Mouse (Mus musculus) splenic B cell, adult 2 months (primary cell): Measurements from ENCODE around the gene Mpdz.

Experiments
- DNase-seq: peaks from one replicate; pipeline ENCODE4 v3.0.0-alpha.2; 2011; ENCODE audit warnings: low read depth, low spot score
- H3K27me3 ChIP-seq: 2 replicates; pipeline ENCODE4 v1.6.1; 2012; ENCODE audit warnings: mild to moderate bottlenecking, low read length, moderate library complexity, mixed read lengths; ENCODE audit not compliant: control insufficient read depth, poor library complexity, insufficient read depth, severe bottlenecking
- H3K36me3 ChIP-seq: 2 replicates; pipeline ENCODE4 v1.6.1; 2012; ENCODE audit warnings: mild to moderate bottlenecking, low read length, moderate library complexity, mixed read lengths; ENCODE audit not compliant: control insufficient read depth, poor library complexity, insufficient read depth, severe bottlenecking

The Mpdz gene

DNA sequence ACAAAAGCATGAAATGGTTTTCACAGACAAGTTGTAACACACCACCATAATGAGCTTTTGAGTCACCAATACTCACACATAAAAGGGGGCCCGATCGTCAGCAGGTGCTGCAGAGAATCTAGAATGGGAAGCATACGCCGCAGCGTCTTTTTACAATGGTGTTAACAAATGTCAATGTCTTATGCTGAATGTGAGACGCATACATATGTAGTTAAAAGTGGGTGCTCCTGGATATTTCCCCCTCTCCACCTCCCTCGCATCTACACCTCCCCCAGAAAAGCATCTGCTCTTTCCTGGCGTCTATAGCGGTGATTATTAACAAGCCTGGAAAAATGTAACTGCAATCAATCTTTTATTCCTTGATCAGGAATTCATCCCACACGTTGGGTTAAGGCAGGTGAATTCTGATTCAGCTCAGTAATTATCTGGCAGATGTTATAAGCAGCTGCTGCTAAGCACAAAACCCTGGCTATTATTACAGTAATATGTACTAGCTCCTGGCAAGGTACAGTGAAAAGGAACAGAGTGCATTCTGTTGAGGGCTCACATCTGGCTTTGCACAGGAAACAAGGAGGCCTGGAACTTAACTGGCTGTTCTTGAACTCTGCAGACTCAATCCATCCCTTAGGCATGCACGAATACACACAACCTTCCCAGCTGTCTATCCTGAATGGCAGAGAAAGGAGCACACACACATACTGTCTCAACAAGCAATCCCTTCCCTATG lies 109.6 kb downstream of the Mpdz start:
- no peaks in the 10 kb centered on the region for H3K36me3 ChIP-seq
- no peak for DNase-seq
- H3K27me3 ChIP-seq = no peaks in the 10 kb centered on the region

DNA sequence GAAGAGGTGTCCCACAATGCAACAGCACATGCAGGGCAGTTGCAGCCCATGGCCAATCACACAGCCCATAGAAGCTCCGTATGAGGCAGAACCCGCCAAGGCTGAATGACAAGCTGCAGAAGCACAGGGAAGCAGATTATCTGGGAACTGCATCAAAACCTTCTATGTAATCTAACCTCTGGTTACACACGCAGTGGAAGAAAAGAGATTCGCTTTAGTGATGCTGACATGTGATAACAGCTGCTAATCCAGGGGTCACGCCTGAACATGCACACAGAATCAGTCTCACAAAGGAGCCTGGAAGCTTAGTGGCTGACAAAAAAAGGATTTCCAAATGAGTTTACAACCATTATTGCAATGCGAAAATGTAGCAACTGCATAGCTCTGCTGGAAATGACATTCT lies 110.2 kb downstream of the Mpdz start:
- DNase-seq = no peak
- no peaks in the 10 kb centered on the region for H3K27me3 ChIP-seq
- no peaks in the 10 kb centered on the region for H3K36me3 ChIP-seq

DNA sequence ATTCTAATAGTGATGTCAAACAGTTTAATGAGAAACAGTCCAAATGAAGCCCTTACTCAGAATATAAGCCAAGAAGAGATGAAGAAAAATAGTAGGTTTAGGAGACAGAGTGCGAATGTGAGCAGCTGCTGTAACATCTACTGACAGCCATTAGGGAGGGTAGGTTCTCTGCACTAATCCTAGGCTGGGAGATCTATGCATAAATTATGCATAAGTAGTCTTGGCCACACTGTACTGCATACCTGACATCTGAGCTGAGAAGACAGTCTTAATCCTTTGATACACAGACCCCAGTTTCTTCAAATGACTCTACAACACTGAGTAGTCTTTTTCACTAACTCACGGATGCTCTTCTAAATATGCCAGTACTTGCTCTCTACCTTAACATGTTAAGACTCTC lies 114.9 kb downstream of the Mpdz start:
- H3K27me3 ChIP-seq = no peaks in the 10 kb centered on the region
- H3K36me3 ChIP-seq = no peaks in the 10 kb centered on the region
- no peak for DNase-seq

DNA sequence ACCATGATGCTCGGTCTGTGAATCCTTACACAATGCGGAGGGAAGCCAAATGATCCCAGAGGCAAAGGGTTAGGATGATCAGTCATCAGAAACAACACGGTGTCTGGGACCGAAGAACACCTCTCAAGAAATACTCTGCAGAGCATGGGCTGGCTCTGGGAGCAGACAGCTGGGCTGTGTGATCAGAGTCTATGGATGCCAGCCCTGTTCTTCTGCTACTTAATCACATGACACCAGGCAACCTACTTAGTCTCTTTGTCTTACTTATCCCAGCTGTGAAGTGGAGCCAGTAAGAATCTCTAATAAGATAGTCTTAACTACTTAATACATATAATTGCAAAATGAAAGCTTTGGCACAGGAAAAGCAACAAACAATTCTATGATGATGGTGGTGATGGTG lies 118.8 kb downstream of the Mpdz start:
- Histone ChIP-seq H3K36me3 (no peaks in the 10 kb centered on the region), H3K27me3 (no peaks in the 10 kb centered on the region)
- no peak for DNase-seq

DNA sequence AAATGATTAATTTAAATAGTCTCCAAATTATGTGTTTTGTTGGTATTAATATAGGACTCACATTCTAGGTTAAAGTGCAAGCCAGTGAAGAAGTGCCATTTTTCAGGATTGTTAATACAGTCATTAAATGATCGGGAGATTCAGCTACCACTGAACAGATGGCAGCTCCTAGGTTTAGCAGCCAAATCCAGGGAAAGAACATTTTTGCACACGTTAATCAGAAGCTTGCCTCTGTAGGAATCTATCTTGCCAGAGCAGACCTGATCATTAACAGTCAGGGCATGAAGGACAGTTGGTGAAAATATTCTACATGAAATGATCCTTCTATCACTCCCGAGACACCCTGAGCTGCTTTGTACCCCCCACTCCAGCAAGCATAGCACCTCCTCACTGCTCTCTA lies 120.4 kb downstream of the Mpdz start:
- H3K36me3 ChIP-seq = no peaks in the 10 kb centered on the region

DNA sequence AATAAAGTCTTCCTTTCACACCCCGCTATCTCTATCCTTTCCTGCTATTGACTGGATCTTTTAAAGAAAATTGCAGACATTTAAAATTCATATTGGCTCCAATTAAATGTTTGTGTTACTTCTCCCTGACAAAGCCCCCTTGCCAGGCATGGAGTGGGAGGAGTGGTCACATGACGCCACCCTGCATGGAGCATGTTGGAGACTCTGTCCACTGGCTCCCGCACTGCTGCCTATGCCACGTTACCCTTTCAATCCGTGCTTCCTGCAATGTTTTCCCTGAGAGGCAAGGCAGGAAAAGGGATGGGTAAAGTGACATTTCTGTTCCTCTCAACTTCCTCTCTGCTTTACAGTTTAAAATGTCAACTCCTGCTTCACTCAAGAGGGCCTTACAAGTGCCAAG lies 128.0 kb downstream of the Mpdz start:
- Histone ChIP-seq H3K36me3 (no peaks in the 10 kb centered on the region), H3K27me3 (no peaks in the 10 kb centered on the region)
- no peak for DNase-seq

More for the DNA sequence above, 120.4 kb downstream of the Mpdz start:
- H3K27me3 ChIP-seq = no peaks in the 10 kb centered on the region
- no peak for DNase-seq

DNA sequence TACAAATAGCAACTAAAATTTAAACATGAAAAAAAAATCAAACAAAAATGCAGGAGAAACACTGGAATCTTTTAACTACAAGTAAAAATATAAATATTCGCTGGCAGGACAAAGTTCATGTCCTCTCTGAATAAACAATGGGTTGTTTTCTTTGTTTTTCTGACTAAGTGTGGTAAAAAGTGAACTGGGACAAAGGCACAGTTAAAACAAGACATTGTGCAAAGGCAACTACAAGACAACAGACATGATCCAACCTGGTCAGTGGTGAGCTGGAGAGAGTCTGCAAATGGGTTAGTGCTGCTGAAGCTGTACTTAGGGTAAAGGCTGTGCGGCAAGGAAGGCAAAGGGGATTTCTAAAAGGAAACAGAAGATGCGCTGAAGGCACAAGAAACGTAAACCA lies 129.4 kb downstream of the Mpdz start:
- H3K27me3 ChIP-seq = no peaks in the 10 kb centered on the region
- DNase-seq = no peak
- no peaks in the 10 kb centered on the region for H3K36me3 ChIP-seq

DNA sequence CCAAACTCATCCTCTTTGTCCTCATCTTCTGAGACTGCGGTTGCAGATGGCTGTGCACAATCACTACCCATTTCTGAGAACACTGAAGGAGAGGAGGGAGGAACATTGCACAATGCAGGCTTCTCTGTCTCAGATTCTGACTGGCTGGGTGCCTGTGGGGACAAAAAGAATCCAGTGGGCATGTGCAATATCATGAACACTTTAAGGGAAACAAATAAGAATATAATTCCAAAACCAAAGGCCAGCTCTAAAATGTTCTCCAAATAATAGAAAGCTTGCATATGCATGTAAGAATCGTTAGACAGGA lies 132.5 kb downstream of the Mpdz start:
- Histone ChIP-seq H3K36me3 (no peaks in the 10 kb centered on the region), H3K27me3 (no peaks in the 10 kb centered on the region)
- DNase-seq = no peak

DNA sequence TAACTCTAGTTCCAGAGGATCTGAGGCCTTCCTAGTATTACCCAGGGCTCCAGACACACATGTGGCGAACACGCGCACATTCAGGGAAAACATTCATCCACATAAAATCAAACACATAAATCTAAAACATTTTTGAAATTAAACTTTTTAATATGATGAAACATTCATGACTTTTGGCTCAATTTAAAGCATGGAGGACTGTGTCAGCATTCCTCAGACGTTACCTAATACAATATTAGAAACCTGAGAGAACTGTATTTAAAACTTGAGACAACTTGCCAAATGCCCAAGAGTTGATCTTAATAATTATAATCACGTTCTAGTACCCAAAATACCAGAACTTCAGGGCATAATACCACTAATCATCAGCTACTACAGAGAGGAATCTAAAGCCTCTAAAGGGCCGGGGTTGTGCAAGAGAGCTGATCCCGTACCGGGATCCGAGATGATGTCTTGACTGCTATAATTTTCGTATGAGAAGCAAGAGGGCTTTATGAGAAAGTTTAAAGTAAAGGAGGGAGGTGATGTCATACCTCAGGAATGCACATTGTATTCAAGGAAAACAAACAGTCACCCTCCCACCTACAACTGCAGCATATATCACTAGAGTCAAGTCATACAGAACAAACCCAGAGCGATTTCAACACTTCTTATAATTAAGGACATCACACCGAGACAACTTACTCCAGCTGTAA lies 133.0 kb downstream of the Mpdz start:
- Histone ChIP-seq H3K27me3 (no peaks in the 10 kb centered on the region), H3K36me3 (no peaks in the 10 kb centered on the region)
- no peak for DNase-seq

DNA sequence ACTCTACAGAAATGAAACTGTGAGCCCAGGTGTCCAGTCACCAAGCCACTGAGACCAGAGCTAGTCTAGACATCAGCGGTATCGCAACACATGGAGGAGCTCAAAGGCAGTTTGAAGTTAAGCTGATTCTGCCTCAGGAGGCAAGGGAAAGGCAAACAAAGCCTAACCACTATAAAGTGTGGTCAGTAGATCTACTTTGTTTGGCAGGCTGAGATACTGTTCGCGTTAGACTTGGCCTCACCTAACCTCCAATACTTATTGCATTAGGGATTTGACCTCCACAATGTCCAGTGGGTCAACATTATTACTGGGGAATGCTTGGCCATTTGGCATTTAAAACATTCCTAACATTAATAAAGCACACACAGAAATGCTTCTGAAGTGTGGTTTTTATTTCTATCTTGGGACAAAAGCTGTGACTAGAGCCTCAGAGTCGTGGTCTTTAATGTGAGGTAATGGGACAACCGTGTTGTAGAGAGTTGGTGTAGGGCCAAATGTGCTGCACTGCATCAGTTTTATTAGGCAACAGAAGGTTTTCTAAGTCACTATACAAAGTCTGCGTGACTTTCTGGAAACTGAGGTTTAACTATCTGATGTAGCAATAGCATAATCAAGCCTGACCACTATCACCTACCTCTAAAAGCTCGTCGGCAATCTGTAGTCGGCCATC lies 134.9 kb downstream of the Mpdz start:
- no peaks in the 10 kb centered on the region for H3K27me3 ChIP-seq
- DNase-seq = no peak
- no peaks in the 10 kb centered on the region for H3K36me3 ChIP-seq

DNA sequence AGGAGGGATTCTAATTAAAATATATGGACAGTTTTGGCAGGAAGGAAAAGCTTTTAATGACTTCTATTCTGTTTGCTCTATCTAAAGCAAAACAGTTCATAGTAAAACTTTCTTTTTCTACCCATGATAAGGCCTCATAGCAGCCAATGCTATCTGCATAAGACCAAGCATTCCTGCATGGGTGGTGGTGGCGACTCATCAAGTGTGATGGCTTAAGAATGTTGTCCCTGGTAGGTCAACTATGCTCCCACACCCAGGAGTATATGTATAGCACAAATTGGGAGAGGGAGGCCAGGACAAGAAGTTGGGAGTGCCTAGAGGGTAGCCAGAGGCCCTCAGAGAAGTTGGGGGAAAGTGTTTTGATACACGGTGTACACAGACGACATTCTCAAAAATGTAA lies 140.6 kb downstream of the Mpdz start:
- no peaks in the 10 kb centered on the region for H3K27me3 ChIP-seq
- DNase-seq = no peak
- no peaks in the 10 kb centered on the region for H3K36me3 ChIP-seq

DNA sequence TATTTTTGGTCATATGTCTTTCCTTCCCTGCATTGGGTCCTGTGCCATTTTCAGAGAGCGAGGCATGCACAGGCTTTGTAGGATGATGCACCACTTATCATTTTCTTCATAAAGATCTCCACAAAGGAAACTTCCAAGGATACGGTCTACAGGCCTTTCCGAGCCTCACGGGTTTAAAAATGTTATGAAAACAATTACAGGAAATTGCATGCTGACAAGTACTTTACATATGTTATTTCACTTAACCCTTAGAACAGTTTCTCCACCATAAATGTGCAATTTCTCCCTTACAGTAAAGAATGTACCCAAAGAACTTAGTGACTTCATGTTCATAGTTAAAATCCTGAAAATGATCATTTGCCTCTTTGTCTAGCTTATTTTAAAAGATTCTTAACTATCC lies 144.2 kb downstream of the Mpdz start:
- no peaks in the 10 kb centered on the region for H3K27me3 ChIP-seq
- H3K36me3 ChIP-seq = no peaks in the 10 kb centered on the region
- no peak for DNase-seq

DNA sequence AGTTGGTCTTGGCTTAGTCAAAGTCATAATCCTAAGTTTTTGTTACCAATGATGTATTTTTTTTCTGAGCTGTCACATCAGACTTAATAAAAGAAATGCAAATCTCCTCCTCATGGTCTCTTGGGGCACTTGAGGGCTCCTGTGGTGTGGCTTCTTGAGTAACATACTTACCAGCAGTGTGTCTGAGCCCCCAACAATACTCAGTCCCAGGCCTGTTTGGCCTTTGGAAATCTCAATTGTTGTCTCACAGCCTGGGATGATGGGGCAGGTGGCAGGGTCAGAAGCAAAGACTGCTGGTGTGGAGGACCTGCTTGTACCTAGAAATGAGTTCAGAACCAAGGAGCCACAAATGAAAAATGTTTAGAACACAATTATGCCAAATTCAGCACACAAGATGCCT lies 149.3 kb downstream of the Mpdz start:
- DNase-seq = no peak
- Histone ChIP-seq H3K36me3 (no peaks in the 10 kb centered on the region), H3K27me3 (no peaks in the 10 kb centered on the region)

DNA sequence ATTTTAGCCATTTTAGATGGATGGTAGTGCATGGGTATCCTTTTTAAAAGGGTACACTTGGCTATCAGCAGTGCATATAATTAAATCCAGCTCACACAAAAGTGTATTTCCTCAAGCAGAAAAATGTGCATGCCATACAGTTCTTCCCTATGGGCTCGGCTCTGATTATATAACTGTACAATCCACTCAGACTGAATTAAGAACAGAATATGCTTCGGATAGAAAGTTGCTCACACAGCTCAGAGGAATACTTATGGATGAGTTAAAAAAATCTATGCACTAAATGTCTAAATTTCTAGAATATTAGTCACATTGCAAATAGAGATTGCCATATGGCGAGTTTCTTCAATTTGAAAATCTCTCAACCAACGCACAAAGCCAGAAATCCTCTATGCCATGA lies 157.1 kb downstream of the Mpdz start:
- Histone ChIP-seq H3K36me3 (no peaks in the 10 kb centered on the region), H3K27me3 (no peaks in the 10 kb centered on the region)
- DNase-seq = no peak

DNA sequence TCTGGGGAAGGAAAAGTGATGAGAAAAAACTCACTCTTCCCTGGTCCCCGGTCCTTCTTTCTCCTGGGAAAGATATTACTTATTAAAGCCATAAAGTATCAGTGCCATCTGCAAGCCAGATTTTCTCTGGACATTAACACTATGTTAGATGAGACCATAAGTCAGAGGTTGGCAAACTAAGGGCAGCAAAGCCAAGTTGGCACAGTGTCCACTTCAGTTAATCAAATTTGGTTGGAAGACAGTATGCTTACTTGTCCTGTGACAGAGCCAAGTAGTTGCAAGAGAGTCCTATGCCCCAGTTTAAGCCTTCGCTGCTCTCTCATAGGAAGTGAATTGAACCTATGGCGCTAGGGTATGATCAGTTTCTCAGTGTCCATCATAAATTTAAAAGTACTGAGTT lies 159.0 kb downstream of the Mpdz start:
- H3K36me3 ChIP-seq = no peaks in the 10 kb centered on the region
- DNase-seq = no peak
- H3K27me3 ChIP-seq = no peaks in the 10 kb centered on the region
